12 mouse cellular contexts compared by ENCODE assay signal in genomic region chr8:91404311-91404710, GRCm38 (mm10).
"Had no signal": no experiment of that assay in that cellular context is flagged by ENCODE, and none has a peak within 500 bp of the region (broad histone marks: within the 10 kb centered on the region; RNA-seq: fewer than 3 reads in every experiment).

No protein-coding gene starts in this region.

- H3K36me3 ChIP-seq: midbrain, embryonic 15.5 days; stomach, embryonic 15.5 days had no signal

- H3K9ac ChIP-seq: lung, embryonic 14.5 days; midbrain, embryonic 15.5 days; neural tube, embryonic 12.5 days; stomach, embryonic 15.5 days had no signal

- ATAC-seq: midbrain, embryonic 15.5 days had no signal

- H3K9me3 ChIP-seq: limb, embryonic 10.5 days; midbrain, embryonic 15.5 days; neural tube, embryonic 12.5 days; stomach, embryonic 15.5 days had no signal

- DNase-seq: kidney, postnatal 14 days; lung, embryonic 14.5 days; lung, postnatal 4 days; retina, postnatal 1 day; thymus, adult 2 months; thymus, postnatal 25 days had no signal

- H3K27me3 ChIP-seq: midbrain, embryonic 15.5 days; neural tube, embryonic 12.5 days; stomach, embryonic 15.5 days had no signal

- H3K4me1 ChIP-seq: midbrain, embryonic 15.5 days; neural tube, embryonic 12.5 days; stomach, embryonic 15.5 days had no signal

- H3K27ac ChIP-seq: left cerebral cortex, adult 2 months; limb, embryonic 10.5 days; midbrain, embryonic 15.5 days; neural tube, embryonic 12.5 days; stomach, embryonic 15.5 days had no signal

- H3K4me2 ChIP-seq: lung, embryonic 14.5 days; midbrain, embryonic 11.5 days; midbrain, embryonic 15.5 days; neural tube, embryonic 12.5 days; stomach, embryonic 15.5 days had no signal

- H3K4me3 ChIP-seq: left cerebral cortex, adult 2 months; limb, embryonic 10.5 days; midbrain, embryonic 15.5 days; neural tube, embryonic 12.5 days; stomach, embryonic 15.5 days had no signal
